Mouse (Mus musculus): ENCODE results near the gene Rps6kc1.

- no peak for TF ChIP-seq POLR2A (IDR thresholded peaks at IDR 0.05; ENCODE audit: extremely low read depth, insufficient read depth, low read length)
- TF ChIP-seq CTCF (IDR thresholded peaks at IDR 0.05; ENCODE audit: low read depth, low read length) = no peak
Observed at GRCm38 (mm10) chr1:190834201-190834907, 77.2 kb downstream of the Rps6kc1 start.

Data from liver, adult 2 months (tissue).